Mouse (Mus musculus): Measurements from ENCODE around the gene Rnf215.
"Not testable (repeated sequence)": the region's sequence is repeated elsewhere in the genome, so short reads cannot be mapped to it uniquely, and the experiment has no call there.

GRCm38 (mm10) chr11:4107901-4108300 is 27.1 kb upstream of the Rnf215 start:
- not testable (repeated sequence) for TF ChIP-seq POLR2A (IDR thresholded peaks at IDR 0.05; ENCODE audit: borderline replicate concordance, insufficient read depth, low read length); CTCF (IDR thresholded peaks at IDR 0.05; ENCODE audit: borderline replicate concordance, insufficient read depth, low read depth, low read length)
